Mouse (Mus musculus): Measurements from ENCODE around the gene Zbtb44.

GRCm38 (mm10) chr9:31029751-31030511, 513 bp upstream of the Zbtb44 start:
- TF ChIP-seq GATA1 (IDR thresholded peaks at IDR 0.05; ENCODE audit: borderline replicate concordance, low read length) = no peak
- no peak for TF ChIP-seq FLI1 (IDR thresholded peaks at IDR 0.05; ENCODE audit: low read length)
